Mouse (Mus musculus) stomach, embryonic 15.5 days (tissue): ENCODE results near the gene Olfr691. TPM values are rescaled to one million over a fixed set of nuclear protein-coding genes. Genes with fewer than 3 reads are reported as not detected.
"Not testable (repeated sequence)": the region's sequence is repeated elsewhere in the genome, so short reads cannot be mapped to it uniquely, and the experiment has no call there.

Source experiments
- ATAC-seq: fragments of 200-750 bp; cut with Nextera tagmentation; 2 replicates; pipeline ENCODE4 v1.8.0; 2017; ENCODE audit warnings: low read depth, moderate number of reproducible peaks, moderate TSS enrichment; ENCODE audit not compliant: insufficient read depth, low FRiP score
- H3K27ac ChIP-seq: fragments of 300-500 bp; sonication (generic); 2 replicates; pipeline ENCODE4 v1.5.1; 2015; ENCODE audit warnings: mild to moderate bottlenecking, inconsistent platforms
- H3K27me3 ChIP-seq: fragments of 300-500 bp; sonication (generic); replicated peaks from 2 replicates; pipeline ENCODE4 v1.6.1; 2015; ENCODE audit warnings: inconsistent platforms
- H3K36me3 ChIP-seq: fragments of 300-500 bp; sonication (generic); 2 replicates; pipeline ENCODE4 v1.6.1; 2015; ENCODE audit warnings: inconsistent platforms
- H3K4me1 ChIP-seq: fragments of 300-500 bp; sonication (generic); 2 replicates; pipeline ENCODE4 v1.6.1; 2015; ENCODE audit warnings: inconsistent platforms
- H3K4me2 ChIP-seq: fragments of 300-500 bp; sonication (generic); 2 replicates; pipeline ENCODE4 v1.6.1; 2015; ENCODE audit warnings: mild to moderate bottlenecking, inconsistent platforms
- H3K4me3 ChIP-seq: fragments of 300-500 bp; sonication (generic); replicated peaks from 2 replicates; pipeline ENCODE4 v1.5.1; 2015; ENCODE audit warnings: inconsistent platforms
- H3K9ac ChIP-seq: fragments of 300-500 bp; sonication (generic); 2 replicates; pipeline ENCODE4 v1.6.1; 2015; ENCODE audit warnings: inconsistent platforms
- H3K9me3 ChIP-seq: fragments of 300-500 bp; sonication (generic); 2 replicates; pipeline ENCODE4 v1.6.1; 2016; ENCODE audit warnings: inconsistent platforms
- WGBS: fragments of 180-500 bp; shearing (Covaris S2); methylation state at CpG from one replicate; pipeline ENCODE4 v1.1.7; 2015; 5-methylcytosine and 5-hydroxymethylcytosine counted together
- polyA plus RNA-seq: library from polyadenylated mRNA; unstranded; fragments of >200 nt; fragmentation: Nextera tagmentation; extraction: Ambion mirVana; gene quantifications from 2 replicates; pipeline ENCODE4 v1.2.1, GENCODE M21; 2015

Olfr691 gene
- not detected in 2 replicates for polyA plus RNA-seq

GRCm38 (mm10) chr7:105342170-105342569 is at the start of gene Olfr691:
Gene Olfr691, minus strand, starts transcription at chr7:105342270.
- Histone ChIP-seq H3K9ac (no peak within 1 kb of the TSS), H3K4me2 (no peak within 1 kb of the TSS), H3K27ac (no peak within 1 kb of the TSS), H3K9me3 (no peaks in the 10 kb centered on the region), H3K4me3 (no peak within 1 kb of the TSS), H3K36me3 (no peaks in the 10 kb centered on the region), H3K4me1 (no peaks in the 10 kb centered on the region), H3K27me3 (no peaks in the 10 kb centered on the region)
- no peak for ATAC-seq
- 38% methylated on average over 1 of the region's 1 CpGs for WGBS

DNA sequence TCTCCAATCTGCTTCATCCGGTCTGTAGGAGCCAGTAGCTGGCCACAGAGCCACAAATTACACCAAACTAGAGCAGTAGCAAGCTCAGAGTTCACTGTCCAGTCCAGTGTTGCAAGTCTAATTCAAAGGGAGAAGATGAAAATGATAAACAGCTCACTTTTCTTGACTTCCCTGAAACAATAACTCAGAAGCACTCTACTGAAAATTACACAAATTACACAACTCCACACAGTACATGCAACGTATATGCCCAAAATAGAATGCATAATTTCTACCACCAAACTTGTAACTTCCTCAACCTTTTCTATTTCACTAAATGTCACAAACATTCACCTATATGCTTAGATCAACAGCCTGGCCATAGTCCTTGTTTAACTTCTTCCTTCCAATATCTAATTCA is 48.2 kb upstream of the Olfr691 start:
- Histone ChIP-seq H3K9me3 (no peaks in the 10 kb centered on the region), H3K4me1 (no peaks in the 10 kb centered on the region), H3K36me3 (peaks cover 28% of the 10 kb centered on the region), H3K9ac (no peak overlapping the region), H3K4me3 (no peak overlapping the region), H3K4me2 (no peak overlapping the region), H3K27ac (no peak overlapping the region), H3K27me3 (no peaks in the 10 kb centered on the region)
- ATAC-seq = no peak
- 88% methylated on average over 2 of the region's 2 CpGs for WGBS

DNA sequence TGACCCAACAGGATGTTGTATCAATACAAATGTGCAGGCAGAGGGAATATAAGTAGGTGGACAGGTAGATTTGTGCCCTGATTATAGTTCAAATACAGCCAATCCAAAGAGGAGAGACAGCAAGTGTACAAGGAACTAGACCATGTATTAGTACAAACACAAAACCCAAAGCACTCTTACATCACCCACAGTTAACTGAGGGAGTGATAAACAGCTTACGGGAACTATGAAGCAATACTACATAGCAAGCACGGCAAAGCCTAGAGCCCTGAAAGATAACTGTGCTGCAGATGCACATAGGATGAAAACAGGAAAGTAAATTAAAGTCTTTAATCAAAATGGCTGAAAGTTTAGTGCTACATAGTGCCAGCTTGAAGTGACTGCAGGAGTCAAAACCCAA is 45.6 kb upstream of the Olfr691 start:
- Histone ChIP-seq H3K4me1 (no peaks in the 10 kb centered on the region), H3K27me3 (no peaks in the 10 kb centered on the region), H3K9ac (no peak overlapping the region), H3K27ac (no peak overlapping the region), H3K36me3 (peaks cover 47% of the 10 kb centered on the region), H3K4me2 (no peak overlapping the region), H3K9me3 (no peaks in the 10 kb centered on the region), H3K4me3 (no peak overlapping the region)
- 89% methylated on average over 2 of the region's 2 CpGs for WGBS
- ATAC-seq = no peak

DNA sequence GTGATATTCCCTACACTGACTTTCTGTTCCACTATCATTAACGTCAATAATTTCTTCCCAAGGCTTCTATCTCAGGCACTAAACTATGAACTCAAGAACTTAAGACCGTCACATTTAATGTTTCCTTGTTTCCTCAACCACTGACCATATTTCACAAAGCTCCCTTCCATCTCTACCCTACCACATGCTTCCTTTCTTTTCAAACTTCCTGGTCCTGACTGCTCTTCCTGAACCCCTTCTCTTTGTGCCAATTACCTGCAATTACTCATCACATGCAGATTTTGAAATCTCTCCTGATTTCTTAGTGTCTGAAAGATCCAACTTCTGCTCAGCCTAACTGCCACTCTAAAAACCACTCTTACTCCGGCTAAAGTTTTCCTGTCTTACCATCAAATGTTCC is 38.3 kb upstream of the Olfr691 start:
- peaks cover 62% of the 10 kb centered on the region for H3K36me3 ChIP-seq
- H3K9ac ChIP-seq = no peak overlapping the region
- ATAC-seq = no peak
- 86% methylated on average over 3 of the region's 3 CpGs for WGBS
- no peaks in the 10 kb centered on the region for H3K27me3 ChIP-seq
- H3K4me2 ChIP-seq = no peak overlapping the region
- H3K27ac ChIP-seq = no peak overlapping the region
- no peaks in the 10 kb centered on the region for H3K4me1 ChIP-seq
- H3K4me3 ChIP-seq = no peak overlapping the region
- H3K9me3 ChIP-seq = no peaks in the 10 kb centered on the region

GRCm38 (mm10) chr7:105374866-105375265 is 32.8 kb upstream of the Olfr691 start, which contains the start of gene Gm5901:
Gene Gm5901, plus strand, starts transcription at chr7:105375038.
- no peak within 1 kb of the TSS for H3K9ac ChIP-seq
- no peak for ATAC-seq
- WGBS = 90% methylated on average over 1 of the region's 1 CpGs
- H3K27ac ChIP-seq = no peak within 1 kb of the TSS
- H3K4me3 ChIP-seq = no peak within 1 kb of the TSS
- H3K27me3 ChIP-seq = no peaks in the 10 kb centered on the region
- peaks cover 26% of the 10 kb centered on the region for H3K36me3 ChIP-seq
- H3K9me3 ChIP-seq = no peaks in the 10 kb centered on the region
- H3K4me1 ChIP-seq = no peaks in the 10 kb centered on the region
- H3K4me2 ChIP-seq = no peak within 1 kb of the TSS

DNA sequence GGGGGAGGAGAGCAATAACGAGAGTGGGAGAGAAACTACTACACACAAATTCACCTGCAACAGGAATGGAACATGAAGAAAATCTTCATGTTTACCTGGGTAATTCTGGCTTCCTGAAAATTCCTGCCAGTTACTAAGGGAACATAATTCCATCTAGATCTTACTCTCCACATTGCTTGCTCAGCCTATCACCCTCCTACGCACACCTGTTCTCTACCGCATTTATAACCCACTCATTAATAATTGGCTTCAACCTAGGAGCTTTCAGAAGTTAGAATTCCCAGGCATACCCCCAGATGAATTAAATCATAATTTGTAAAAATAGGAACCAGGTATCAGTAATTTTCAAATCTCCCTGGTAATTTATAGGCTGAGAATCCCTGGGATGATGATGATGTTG is 31.9 kb upstream of the Olfr691 start:
- H3K9me3 ChIP-seq = no peaks in the 10 kb centered on the region
- no peaks in the 10 kb centered on the region for H3K27me3 ChIP-seq
- no peak for ATAC-seq
- H3K4me3 ChIP-seq = no peak overlapping the region
- H3K4me1 ChIP-seq = no peaks in the 10 kb centered on the region
- 93% methylated on average over 3 of the region's 3 CpGs for WGBS
- H3K27ac ChIP-seq = no peak overlapping the region
- peaks cover 21% of the 10 kb centered on the region for H3K36me3 ChIP-seq
- H3K4me2 ChIP-seq = no peak overlapping the region
- H3K9ac ChIP-seq = no peak overlapping the region

- Histone ChIP-seq H3K9ac (no peak overlapping the region), H3K27me3 (no peaks in the 10 kb centered on the region), H3K4me2 (no peak overlapping the region), H3K9me3 (no peaks in the 10 kb centered on the region), H3K4me1 (no peaks in the 10 kb centered on the region), H3K4me3 (no peak overlapping the region), H3K36me3 (peaks cover 16% of the 10 kb centered on the region), H3K27ac (no peak overlapping the region)
- 75% methylated on average over 4 of the region's 4 CpGs for WGBS
- ATAC-seq = no peak
Measured at GRCm38 (mm10) chr7:105373509-105373908, 31.4 kb upstream of the Olfr691 start.

DNA sequence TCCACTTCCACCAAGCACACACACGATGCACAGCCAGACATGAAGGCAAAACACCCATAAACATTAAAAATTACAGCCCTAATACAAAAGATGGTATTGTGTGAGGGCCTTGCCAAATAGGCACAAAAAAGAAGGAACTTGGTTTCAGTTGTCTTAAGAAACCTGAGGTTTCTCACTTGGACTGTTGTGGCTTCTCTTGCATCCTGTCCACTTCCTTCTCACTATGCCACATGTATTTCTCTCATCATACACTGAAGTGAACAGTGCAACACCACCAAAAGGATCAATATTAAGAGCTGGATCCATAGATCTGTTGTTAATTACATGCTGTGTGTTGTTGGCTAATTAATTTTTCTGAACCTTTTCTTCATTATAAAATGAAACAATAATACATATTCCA is 30.8 kb upstream of the Olfr691 start:
- no peak overlapping the region for H3K9ac ChIP-seq
- no peak for ATAC-seq
- H3K4me2 ChIP-seq = no peak overlapping the region
- no peak overlapping the region for H3K4me3 ChIP-seq
- H3K4me1 ChIP-seq = no peaks in the 10 kb centered on the region
- WGBS = 87% methylated on average over 1 of the region's 1 CpGs
- H3K9me3 ChIP-seq = no peaks in the 10 kb centered on the region
- H3K27ac ChIP-seq = no peak overlapping the region
- H3K27me3 ChIP-seq = no peaks in the 10 kb centered on the region
- H3K36me3 ChIP-seq = peaks cover 10% of the 10 kb centered on the region; the same call in 1 of the 2 replicates

DNA sequence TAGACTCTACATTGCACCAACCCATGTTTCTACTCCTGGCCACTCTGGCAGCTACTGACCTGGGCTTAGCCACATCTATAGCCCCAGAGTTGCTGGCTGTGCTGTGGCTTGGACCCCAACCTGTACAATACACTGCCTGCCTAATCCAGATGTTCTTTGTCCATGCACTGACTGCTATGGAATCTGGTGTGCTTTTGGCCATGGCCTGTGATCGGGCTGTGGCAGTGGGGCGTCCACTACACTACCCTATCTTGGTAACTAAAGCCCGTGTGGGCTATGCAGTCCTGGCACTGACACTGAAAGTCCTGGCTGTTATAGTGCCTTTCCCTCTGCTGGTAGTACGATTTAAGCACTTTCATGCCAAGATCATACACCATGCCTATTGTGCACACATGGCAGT is 26.5 kb upstream of the Olfr691 start:
- H3K9ac ChIP-seq = no peak overlapping the region
- no peak overlapping the region for H3K4me2 ChIP-seq
- ATAC-seq = no peak
- no peak overlapping the region for H3K4me3 ChIP-seq
- H3K27ac ChIP-seq = no peak overlapping the region
- 86% methylated on average over 4 of the region's 4 CpGs for WGBS
- no peaks in the 10 kb centered on the region for H3K9me3 ChIP-seq
- H3K4me1 ChIP-seq = no peaks in the 10 kb centered on the region
- no peaks in the 10 kb centered on the region for H3K27me3 ChIP-seq
- no peaks in the 10 kb centered on the region for H3K36me3 ChIP-seq

DNA sequence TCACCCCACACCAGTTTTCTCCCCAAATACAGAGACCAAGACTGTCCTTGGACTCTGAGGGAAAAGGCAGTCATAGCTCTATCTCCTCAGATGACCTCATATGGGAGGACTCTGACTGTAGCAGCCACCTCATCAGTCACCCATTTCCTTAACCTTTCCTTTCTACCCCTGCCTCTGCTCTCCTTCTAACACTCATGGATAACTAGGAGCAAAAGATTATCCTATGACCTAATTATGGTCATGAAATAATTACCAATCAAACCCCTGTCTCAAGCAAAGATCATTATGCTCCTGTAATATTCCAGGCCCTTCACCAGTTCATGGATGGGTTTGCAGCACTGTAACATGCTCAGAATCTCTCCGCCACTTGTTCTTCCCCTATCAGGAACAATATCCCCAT is 25.9 kb upstream of the Olfr691 start, which contains the start of gene Olfr692:
Gene Olfr692, plus strand, starts transcription at position 301 of the 400 bp plus-strand sequence.
- no peaks in the 10 kb centered on the region for H3K36me3 ChIP-seq
- WGBS = 95% methylated on average over 1 of the region's 1 CpGs
- H3K9me3 ChIP-seq = no peaks in the 10 kb centered on the region
- H3K4me3 ChIP-seq = no peak within 1 kb of the TSS
- ATAC-seq = no peak
- no peaks in the 10 kb centered on the region for H3K27me3 ChIP-seq
- no peaks in the 10 kb centered on the region for H3K4me1 ChIP-seq
- no peak within 1 kb of the TSS for H3K9ac ChIP-seq
- H3K4me2 ChIP-seq = no peak within 1 kb of the TSS
- no peak within 1 kb of the TSS for H3K27ac ChIP-seq

DNA sequence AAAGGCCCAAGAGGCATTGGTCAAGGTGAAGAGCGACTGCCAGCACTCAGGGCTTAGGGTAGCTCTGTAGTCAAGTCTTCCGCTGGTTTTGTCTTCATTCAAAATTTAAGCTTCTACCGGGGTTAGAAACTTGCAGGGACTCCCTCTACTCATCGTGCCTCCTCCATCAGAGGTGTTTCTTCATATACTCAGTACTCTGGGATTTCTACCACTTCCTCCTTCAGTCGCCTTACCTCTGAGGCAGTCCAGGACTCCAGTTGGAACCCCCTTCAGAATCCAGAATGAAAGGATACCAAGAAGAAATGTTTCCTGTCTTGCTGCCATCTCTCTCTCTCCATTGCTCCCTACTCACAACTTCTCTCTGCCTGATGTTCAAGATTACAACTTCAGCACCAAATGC is 25.2 kb upstream of the Olfr691 start:
- no peaks in the 10 kb centered on the region for H3K4me1 ChIP-seq
- no peak for ATAC-seq
- 92% methylated on average over 5 of the region's 5 CpGs for WGBS
- no peak overlapping the region for H3K27ac ChIP-seq
- no peak overlapping the region for H3K4me2 ChIP-seq
- no peak overlapping the region for H3K9ac ChIP-seq
- H3K4me3 ChIP-seq = no peak overlapping the region
- H3K9me3 ChIP-seq = no peaks in the 10 kb centered on the region
- H3K36me3 ChIP-seq = no peaks in the 10 kb centered on the region
- no peaks in the 10 kb centered on the region for H3K27me3 ChIP-seq

DNA sequence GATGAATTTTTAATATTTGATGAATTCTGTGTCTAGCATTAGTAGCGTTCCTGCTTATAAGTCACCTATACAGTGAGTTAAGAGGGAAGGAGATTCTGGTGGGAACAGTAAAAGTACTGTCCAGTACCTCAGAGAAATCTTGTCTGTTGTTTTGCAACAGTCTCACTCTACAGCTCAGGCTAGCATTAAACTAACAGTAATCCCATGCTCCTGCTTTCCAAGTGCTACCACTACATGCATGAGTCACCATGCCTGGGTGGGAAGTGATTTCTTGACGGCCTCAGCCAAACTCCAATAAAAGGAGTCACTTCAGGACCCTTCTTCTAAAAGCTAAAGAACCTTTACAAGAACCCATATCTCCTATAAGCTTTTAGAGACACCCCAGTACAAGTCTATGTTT is 19.6 kb upstream of the Olfr691 start:
- no peaks in the 10 kb centered on the region for H3K27me3 ChIP-seq
- WGBS = 79% methylated on average over 2 of the region's 2 CpGs
- no peak overlapping the region for H3K4me3 ChIP-seq
- no peak overlapping the region for H3K9ac ChIP-seq
- H3K9me3 ChIP-seq = no peaks in the 10 kb centered on the region
- no peak for ATAC-seq
- no peak overlapping the region for H3K27ac ChIP-seq
- no peaks in the 10 kb centered on the region for H3K4me1 ChIP-seq
- no peaks in the 10 kb centered on the region for H3K36me3 ChIP-seq
- no peak overlapping the region for H3K4me2 ChIP-seq

DNA sequence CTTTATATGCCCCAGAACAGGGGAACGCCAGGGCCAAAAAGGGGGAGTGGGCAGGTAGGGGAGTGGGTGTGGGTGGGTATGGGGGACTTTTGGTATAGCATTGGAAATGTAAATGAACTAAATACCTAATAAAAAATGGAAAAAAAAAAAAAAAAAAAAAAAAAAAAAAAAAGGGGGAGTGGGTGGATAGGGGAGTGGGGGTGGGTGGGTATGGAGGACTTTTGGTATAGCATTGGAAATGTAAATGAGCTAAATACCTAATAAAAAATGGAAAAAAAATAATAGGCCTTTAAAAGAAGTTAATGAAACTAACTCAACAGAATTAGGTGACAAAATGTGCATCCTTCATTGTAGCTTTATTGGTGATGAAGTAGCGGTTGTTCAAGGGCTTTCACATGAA is 14.4 kb upstream of the Olfr691 start:
- ATAC-seq, H3K4me2 ChIP-seq, H3K27ac ChIP-seq, H3K27me3 ChIP-seq, H3K4me3 ChIP-seq, H3K9me3 ChIP-seq, H3K9ac ChIP-seq, H3K4me1 ChIP-seq, H3K36me3 ChIP-seq: not testable (repeated sequence)
- WGBS = 96% methylated on average over 1 of the region's 2 CpGs
